Comparison of ENCODE assay signal across 1 mouse cellular context in genomic region chr11:62879220-62880048, GRCm38 (mm10).
TF ChIP-seq lines count a peak whose summit lies in the region.

TSS of gene Tvp23b (plus strand) at chr11:62879455.

TF ChIP-seq in MEL, 35 proteins besides CTCF, POLR2A, EP300 and RAD21 (continued from another document):
- TF ChIP-seq MEF2A (IDR thresholded peaks at IDR 0.05; ENCODE audit: extremely low read depth, insufficient replicate concordance, low read depth, low read length, poor library complexity, severe bottlenecking) (no peak), CHD1 (IDR thresholded peaks at IDR 0.05; ENCODE audit: low read depth, low read length) (no peak), JUND (IDR thresholded peaks at IDR 0.05; ENCODE audit: low read depth, low read length) (no peak), BHLHE40 (IDR thresholded peaks at IDR 0.05; ENCODE audit: borderline replicate concordance, low read depth, low read length) (0 out of 2 replicates have a peak, but pooled peaks have one; percentile 56), USF2 (IDR thresholded peaks at IDR 0.05; ENCODE audit: borderline replicate concordance in 1 of 2, insufficient read depth in 1 of 2, low read depth in 1 of 2, low read length in 2 of 2) (no peak)
